Mouse (Mus musculus) kidney, postnatal 4 days (tissue): ENCODE measurements around the gene Fbxo2.
"Not testable (repeated sequence)": the region's sequence is repeated elsewhere in the genome, so short reads cannot be mapped to it uniquely, and the experiment has no call there.

ENCODE experiments used
- DNase-seq, 2 experiments: peaks; one replicate each; pipeline ENCODE4 v3.0.0; 2021; ENCODE audit warnings: mixed read lengths in 2 of 2

The Fbxo2 gene

DNA sequence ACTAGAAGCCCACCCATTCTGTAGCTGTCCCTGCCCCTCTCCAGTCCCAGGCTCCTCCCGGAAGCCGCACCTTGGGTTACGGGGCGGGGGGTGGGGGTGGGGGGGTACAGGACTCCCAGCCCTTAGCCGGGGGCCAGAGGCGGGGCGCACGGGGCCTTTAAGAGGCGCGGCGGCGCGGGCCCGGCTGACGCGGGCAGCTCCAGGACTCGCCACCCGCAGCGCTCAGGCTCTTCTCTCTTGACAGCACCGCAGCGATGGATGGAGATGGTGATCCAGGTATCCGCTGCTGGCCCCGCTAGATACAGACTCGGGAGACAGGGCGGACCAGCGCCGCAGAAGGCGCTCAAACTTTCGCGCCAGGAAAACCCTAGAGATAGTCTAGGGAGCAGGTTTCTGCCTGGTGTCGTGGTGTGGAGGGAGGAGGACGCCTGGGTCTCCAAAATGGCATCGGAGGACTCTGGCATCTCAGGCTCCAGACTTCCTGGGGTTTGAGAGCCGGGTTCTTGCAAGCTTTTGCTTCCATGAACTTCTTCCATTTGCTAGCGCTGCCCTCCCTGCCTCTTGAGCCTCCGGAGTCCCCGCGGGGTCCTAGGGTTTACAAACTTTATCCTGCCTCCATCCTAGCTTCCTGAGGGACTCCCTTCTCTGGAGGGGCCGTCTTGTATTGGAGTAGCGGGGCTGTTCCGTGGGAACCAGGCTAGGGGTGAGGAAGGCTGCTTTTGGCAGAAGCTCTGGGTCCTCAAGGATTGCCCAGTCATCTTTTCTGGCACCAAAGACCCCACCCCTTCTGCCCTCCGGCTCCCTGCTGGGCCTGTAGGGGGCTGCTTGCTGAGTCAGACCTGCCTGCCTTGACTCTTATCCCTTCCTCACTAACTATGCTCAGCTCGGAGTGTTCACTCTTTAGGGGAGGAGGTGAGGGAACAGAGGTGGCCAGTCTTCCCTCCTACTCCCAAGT lies at the start of gene Fbxo2, which contains the start of gene Fbxo44:
Fbxo2 (plus strand) TSS at position 186 of the 955 bp plus-strand sequence.
Fbxo44 (minus strand) TSS at position 47 of the 955 bp plus-strand sequence.
- peak; percentile 39 to 58 for DNase-seq

DNA sequence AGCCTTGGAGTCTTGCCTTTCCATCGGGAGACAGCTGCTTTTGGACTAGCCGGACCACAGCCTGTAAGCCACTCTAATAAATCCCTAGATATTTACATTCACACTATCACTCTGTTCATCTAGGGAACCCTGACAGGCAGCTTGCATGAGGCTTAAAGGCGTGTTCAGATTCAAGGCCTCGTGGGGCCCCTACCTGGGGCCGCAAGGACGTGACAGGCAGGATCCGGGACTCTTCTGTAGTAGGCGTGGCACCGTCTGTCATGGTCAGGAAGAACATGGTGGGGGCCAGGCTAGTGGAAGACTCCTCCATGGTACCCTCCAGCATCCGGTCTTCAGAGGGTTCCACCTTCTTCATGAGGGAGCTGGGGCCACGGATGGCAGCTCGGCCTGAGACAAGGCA lies 47.9 kb upstream of the Fbxo2 start:
- DNase-seq: no peak

DNA sequence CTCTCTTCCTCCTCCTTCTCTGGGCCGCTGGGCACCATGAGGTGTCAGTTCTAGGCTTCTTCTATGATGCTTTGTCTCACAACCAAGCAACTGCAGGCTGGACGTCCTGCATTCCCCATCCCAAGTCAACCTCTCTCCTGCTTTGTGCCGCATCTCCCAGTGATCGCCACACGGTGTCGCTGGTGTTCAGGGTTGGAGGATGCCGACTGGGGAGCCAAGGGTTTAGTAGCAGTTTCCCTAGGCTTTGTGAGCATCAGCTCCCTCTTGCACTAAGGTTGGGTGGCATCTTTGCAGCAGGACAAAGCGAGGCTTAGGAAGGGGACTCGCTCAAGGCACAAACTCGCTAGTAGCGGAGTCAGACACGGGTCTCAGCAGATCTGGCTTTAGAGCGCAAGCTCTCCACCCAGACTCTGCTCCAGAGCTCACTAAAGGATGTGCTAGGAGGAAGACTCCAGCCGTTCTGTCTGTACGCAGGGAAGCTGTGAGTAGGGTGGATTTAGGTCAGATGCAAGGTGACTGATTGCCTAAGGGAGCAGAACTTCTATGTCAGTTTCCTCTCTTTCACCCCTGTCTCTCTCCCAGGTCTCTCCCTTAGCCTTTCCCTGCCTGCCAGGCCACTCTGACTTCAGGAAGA lies 45.5 kb upstream of the Fbxo2 start:
- DNase-seq: peak; percentile 91 to 92

DNA sequence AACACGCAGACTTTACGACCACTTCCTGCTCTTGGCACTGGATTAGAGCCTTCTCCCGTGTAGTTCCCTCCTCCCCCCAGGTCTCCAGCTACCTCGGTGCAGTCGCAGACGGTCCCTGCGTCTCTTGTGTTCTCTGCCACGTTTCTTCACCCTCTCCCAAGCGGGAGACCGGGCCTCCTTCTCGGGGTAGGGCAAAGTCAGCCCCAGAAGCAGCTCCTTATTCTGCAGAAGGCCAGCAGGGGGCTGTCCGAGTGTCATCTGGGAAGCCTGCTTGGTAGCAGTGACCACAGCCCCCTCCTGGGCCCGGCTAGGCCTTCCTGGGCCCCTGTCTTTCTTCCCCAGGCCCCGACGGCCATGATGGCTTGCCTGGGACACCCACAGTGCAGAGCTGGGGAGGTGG lies 45.0 kb upstream of the Fbxo2 start:
- peak; percentile 72 to 80 for DNase-seq

DNA sequence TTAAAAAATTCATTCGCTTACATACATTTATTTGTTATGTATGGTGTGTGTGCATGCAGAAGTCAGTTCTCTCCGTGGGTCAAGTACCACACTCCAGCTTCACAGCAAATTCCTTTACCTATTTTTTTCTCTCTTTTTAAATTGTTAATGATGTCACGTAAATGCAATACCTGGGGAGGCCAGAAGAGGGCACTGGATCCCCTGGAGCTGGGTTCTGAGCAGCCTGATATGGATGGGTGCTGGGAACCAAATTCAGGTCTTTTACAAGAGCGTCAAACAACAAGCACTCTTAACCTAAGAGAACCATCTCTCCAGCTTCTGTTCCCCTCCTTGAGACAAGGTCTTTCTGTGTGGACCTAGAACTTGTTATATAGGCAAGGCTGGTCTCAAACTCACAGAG lies 43.8 kb upstream of the Fbxo2 start:
- DNase-seq: peak in 1 of 2 experiments; percentile 28

DNA sequence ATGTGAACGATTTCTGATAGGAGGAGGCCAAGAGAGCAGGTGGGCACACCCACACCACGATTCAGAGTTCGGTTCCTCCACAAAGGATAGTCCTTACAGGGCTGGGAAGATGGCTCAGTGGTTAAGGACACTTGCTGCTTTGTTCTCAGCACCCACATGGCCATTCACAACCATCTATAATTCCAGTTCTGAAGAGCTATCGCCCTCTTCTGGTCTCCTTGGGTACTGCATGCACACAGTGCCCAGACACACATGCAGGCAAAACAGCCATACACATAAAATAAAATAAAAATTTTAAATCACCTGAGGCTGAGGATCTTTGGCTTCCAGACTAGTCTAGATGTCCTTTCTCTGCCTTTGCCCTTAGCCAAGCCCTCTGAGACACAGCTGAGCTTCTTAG lies 43.0 kb upstream of the Fbxo2 start:
- DNase-seq: no peak

DNA sequence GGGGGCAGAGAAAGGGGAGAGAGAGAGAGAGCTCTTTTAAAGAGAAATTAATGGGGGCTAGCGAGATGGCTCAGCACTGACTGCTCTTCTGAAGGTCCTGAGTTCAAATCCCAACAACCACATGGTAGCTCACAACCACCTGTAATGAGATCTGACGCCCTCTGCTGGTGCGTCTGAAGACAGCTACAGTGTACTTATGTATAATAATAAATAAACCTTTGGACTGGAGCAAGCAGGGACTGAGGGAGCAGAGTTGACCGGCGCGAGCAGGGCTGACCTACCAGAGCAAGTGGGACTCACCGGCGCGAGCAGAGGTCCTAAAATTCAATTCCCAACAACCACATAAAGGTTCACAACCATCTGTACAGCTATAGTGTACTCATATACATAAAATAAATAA lies 40.8 kb upstream of the Fbxo2 start:
- DNase-seq: not testable (repeated sequence)

DNA sequence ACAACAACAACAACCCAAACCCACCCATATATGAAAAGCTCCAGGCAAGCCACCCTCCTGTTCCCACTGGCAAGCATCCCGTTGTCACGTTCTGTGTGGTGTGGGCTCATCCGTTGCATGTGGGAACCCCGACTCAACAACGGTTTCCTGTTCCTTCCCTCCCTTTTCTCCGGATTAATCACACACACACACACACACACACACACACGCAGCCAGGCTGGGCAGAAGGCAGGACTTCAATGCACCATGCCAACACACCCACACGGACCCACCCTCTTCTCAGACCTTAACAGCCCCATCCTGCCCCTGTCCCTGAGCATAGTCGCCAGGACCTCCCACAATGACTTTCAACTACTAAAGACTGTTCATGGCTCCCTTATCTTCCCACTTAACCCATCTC lies 39.9 kb upstream of the Fbxo2 start:
- no peak for DNase-seq

DNA sequence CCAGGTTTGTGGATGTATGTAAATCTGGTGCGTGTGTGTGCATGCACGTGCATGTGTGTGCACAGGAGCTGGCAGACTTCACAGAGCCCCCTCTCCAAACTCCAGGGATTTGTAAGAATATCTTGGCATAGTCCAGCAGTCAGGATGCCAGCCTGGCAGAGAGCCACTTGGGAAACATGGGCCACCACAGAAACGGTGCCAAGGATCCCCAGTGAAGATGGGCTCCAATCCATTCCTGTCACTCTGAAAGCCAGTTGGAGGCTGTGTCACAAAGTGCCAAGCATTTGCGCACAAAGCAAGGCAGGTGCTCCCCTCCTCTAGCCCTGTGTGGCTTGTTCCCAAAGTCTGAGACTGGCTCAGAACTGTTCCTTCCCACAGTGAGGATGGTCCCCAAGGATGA lies 39.1 kb upstream of the Fbxo2 start:
- DNase-seq: no peak

DNA sequence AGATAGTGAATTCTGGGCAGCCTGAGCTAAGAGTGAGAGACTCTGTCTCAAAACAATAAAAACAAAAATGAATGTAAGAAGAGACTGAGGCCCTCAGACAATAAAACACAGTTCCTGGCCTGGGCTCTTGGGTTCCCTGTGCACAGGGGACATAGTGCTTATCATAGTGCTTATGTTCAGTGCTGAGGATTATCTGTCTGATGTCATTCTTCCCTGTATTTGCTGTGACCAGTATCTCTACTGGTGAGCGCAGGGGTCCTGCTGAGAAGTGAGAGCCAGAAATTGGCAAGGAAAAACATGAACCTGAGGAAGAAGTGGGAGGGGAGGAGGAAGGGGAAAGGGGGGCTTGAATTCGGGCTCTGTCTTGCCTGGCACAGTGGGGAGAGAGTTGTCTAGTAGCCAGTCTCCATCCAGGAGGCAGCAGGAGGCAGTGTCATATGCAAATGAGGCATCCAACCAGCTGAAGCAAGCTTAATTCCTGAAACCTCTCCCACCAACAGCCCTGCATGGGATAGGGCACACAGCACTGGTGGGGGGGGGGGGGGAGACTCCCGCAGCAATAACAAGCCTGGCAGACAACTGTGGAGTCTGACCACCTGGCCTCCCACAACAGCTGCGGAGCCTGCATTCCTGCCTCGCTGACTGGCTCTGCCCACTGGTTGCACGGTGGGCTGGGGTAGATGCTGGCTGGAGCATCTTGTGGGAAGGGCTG lies 38.3 kb upstream of the Fbxo2 start:
- DNase-seq: peak; percentile 27 to 56

DNA sequence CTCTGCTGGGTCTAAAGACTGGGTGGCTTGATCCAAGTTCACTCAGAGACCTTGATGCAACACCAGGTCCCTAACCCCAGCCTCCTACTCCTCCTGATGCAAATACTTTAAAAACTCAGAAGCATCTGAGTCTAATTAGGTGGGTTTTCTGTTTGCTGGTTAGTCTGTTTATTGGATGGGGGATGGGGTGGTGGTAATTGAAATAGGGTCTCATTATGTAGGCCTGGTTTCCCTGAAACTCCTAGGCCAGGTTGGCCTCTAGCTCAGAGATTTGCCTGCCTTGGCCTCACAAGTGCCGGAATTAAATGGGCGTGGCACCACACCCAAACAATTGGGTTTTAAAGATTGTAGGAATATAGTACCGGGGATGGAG lies 37.7 kb upstream of the Fbxo2 start:
- DNase-seq: no peak

DNA sequence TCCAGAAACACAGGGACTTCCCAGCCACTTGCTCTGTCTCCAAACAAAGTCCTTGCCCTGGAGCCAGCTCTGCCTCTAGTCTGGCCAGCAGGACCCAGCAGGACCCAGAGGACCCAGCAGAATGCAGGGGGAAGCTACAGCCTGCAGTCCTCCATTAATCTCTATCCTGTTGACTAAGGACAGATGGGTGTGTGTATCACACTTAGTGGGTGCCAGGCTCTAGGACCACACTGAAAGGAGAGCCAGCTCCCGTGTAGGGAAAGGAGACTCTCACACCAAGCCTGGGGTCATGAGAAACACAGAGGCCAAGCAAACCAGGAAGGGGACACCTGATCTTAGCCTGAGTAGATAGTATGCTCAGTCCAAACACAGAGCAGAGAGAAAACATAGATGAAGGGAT lies 32.2 kb upstream of the Fbxo2 start:
- DNase-seq: no peak

DNA sequence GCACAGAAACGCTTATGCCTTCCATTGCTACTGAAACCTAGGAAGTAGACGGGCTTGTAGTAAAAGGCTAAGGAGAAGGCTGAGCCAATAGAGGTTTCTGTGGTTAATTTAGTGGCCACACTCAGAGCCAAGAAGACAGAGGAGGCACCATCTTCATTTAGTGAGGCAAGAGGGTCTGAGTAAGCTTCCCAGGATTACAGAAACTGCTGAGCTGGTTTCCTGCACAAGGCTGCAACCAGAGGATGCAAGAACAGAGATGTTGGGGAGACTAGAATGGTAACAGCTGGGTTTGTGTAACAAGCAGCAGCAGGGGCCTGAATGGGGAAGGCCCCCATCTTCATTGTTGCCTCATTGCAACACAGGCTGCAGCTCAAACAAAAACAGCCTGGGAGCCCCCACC lies 31.7 kb upstream of the Fbxo2 start:
- DNase-seq: no peak

DNA sequence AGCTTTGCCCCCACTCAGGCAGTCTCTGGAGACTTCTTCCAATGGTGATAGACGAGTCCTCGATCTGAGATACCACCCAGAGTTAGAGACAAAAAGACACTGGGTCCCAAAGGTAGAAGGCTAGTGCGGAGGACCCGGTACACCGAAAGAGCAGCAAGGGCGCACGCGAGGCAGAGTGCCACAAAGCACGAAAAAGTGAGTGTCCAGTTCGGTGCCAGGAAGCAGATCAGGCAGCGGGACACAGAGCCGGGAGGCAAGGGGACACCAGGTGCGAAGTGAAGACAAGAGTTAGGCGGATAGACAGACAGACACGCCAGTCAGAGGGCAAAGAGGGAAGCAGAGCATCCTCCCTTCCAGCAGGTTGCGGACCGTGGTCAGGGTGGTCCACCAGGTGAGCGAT lies 30.3 kb upstream of the Fbxo2 start, which contains the start of gene Mad2l2:
Mad2l2 (plus strand) TSS at position 252 of the 400 bp plus-strand sequence.
- peak in 1 of 2 experiments; percentile 16 for DNase-seq

DNA sequence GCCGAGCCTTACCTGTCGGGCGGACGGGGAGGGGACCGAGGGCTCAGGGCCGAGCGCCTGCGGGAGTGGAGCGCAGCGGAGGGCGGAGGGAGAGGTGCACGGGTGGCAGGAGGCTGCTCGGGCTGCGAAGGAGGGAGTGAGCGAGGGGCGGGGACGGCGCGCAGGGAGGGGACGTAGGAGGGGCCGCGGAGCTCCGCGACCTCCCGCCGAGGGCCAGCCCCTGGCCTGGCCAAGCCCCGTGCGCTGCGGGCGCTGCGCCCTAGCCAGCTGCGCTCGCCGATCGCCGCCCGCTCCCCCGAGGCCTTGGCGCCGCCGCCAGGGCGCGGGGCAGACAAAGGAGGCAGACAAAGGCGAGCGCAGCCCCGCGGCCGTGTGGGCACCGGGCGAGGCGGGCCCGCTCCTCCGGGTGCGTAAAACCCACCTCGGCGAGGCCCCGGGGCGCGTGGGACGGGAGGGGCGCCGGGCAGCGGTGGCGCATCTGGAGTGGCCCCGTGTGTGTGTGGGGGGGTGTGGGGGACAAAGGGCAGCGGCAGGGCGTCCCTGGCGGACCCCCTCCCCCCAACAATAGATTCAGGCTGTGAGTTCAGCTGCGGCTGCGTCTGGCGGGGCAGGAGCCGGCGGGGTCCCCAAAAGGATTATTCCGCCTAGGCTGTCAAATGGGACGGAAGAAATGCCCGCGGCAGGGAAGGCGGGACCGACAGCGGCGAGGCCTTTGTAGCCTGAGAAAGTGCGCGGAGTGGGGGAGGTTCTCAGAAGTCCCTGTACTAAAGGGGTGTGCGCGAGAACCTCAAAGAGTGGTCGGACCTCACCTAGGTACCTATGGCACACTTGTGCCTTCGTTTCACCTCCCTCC lies 29.6 kb upstream of the Fbxo2 start, which contains the start of gene Draxin:
Draxin (minus strand) TSS at position 138 of the 853 bp plus-strand sequence.
- peak; percentile 81 to 87 for DNase-seq

DNA sequence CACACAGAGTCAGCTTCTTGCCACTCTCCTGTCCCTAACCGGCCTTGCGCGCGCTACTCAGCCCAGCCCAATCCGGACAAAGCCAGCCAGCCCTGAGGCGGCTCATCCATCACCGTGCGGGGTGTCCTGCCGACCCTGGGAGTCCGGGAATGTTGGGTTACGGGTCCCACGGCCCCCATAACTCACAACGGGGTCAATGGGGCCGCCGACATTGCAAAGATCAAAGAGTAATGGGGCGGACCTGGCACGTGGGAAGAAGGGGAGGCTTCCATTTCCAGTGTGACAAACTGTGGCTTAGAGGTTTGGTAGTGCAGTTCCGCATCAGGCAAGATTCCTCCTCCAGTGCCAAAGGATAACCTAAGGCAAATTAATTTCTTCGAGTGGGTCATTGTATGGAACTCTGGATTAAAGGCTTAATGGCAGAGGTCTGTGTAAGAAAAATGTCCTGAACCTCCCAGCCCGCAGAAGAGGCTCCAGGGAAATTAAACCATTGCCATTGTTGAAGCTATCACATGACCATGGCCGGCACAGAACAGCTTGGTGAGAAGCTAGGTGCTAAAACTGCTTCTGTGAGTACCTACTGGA lies 28.8 kb upstream of the Fbxo2 start:
- peak; percentile 53 to 62 for DNase-seq

DNA sequence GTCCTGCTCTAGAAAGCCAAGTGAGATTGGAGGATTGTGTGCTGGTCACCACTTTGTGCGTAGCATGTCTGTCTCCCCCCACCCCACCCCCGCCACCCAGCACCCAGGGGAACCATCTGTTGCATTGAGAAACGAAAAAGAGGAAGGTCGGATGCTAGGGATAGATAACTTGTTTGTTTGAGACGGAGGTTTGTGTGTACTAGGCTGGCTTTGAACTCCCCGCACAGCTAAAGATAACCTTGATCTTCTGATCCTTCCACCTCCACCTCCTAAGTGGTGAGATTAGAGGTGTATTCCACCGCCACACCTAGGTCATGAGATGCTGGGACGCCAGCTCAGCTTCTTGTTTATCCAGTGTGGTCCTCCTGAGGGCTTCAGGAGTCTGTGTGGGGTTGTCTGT lies 25.4 kb upstream of the Fbxo2 start:
- DNase-seq: no peak

DNA sequence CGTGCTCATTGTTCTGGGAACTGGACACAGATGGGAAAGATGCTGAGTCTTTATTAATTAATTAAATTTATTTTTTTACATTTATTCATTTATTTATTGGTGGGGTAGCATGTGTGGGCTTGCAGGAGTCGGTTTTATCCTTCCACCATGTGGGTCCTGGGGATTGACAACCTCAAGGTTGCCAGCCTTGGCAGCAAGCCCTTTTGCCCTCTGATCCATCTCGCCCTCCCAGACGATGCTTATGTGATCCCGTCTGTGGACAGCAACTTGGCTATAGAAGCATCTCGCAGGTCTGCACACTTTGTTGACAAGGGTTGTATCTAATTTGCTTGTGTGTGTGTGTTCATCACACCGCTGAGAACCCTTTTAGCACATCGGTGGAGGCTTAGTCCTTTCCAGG lies 22.9 kb upstream of the Fbxo2 start:
- DNase-seq: no peak

DNA sequence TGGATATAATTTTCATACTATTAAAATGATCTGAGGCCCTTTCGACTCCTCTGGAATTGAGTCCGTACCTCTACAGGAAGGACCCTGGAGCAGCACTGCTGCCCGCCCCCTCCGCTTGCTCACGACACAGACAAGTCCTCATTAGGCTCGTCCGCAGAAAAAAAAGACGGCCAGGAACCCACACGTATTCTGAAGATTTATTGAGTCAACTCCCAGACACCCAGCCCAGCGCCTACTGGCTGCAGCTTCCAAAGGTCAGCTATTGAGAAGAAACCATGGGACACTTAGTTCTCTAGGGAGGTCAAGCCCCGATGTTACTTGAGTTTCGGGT lies 20.7 kb upstream of the Fbxo2 start:
- DNase-seq: no peak

DNA sequence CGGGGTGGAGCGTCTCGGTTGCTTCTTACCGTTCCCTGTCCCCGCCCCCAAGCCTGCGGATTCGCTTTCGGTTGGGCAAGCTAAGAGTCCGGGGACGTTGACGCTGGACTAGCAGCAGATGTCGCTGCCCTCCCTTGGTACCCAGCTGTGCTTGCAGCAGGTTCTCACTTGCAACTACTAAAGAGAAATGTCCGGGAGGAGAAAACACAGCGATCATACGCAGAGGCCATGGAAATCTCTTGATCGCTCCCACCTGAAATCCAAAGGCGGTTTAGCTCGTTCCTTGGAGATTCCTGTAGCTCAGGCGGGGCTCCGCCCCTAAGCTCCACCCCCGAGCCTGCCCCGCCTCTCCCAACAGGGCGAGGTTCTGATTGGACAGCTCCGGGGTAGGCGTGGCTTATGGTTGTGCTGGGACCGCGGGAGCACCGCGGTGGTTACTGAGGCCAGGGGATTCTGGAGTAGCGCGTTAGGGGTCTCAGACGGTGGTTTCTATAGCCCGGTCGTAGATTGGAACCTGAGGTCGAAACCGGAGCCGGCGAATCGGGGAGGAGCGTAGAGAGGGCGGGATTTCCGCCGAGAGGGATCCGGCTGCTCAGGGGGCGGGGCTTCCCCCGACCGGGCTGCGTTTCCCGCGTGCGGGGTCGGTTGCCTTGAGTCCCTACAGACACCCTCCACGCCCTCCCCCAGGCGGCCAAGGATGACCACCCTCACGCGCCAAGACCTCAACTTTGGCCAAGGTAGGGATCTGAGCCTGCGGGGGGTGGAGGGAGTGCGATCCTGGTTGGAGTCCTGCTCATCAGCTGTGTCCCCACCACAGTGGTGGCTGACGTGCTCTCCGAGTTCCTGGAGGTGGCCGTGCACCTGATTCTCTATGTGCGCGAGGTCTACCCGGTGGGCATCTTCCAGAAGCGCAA lies 20.1 kb upstream of the Fbxo2 start:
- peak; percentile 93 to 95 for DNase-seq

DNA sequence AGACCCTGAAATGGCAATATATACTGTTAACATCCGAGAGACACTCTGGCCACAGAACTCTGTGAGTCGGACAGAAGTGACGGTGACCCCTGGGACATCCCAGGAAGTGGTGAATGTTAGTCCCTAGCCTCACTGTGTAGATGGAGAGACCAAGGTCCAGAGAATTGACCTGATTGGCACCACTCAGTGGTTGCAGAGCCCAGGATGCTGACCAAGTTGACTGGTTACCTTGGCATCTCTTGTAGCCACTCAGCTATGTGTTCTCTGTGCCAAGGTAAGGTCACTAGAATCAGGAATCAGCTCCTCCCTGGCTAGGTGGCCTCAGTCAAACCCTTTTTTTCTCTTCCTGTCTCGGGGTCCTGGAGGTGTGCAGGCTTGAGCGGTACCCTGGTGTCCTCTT lies 16.7 kb upstream of the Fbxo2 start:
- no peak for DNase-seq
